Mouse (Mus musculus): ENCODE data around the gene Bcl11b. TPM values are rescaled to one million over a fixed set of nuclear protein-coding genes. Genes with fewer than 3 reads are reported as not detected.

Gene Bcl11b
- polyA plus RNA-seq, 1 experiment from 2014 or later: 38.4 TPM

GRCm38 (mm10) chr12:107964396-107965085 lies 38.9 kb downstream of the Bcl11b start:
- Histone ChIP-seq H3K36me3 (ENCODE audit: control insufficient read depth, insufficient read depth, low read length) (no peaks in the 10 kb centered on the region), H3K9ac (replicated peaks; ENCODE audit: low read length) (no peak overlapping the region), H3K9me3 (ENCODE audit: control insufficient read depth, low read length) (no peaks in the 10 kb centered on the region), H3K4me1 (ENCODE audit: control insufficient read depth, insufficient read depth, low read length) (peaks cover 47% of the 10 kb centered on the region), H3K27me3 (ENCODE audit: control insufficient read depth, insufficient read depth, low read length) (no peaks in the 10 kb centered on the region), H3K4me3 (replicated peaks; ENCODE audit: low read depth, low read length) (no peak overlapping the region), H3K4me2 (ENCODE audit: low read length) (no peak overlapping the region), H3K27ac (replicated peaks; ENCODE audit: low read depth, low read length) (no peak overlapping the region)
- no peak for DNase-seq
- ATAC-seq (ENCODE audit: low FRiP score, low TSS enrichment): no peak
- 84% methylated on average over 14 of the region's 14 CpGs for WGBS

- Histone ChIP-seq H3K36me3 (ENCODE audit: control insufficient read depth, insufficient read depth, low read length) (no peaks in the 10 kb centered on the region), H3K9me3 (ENCODE audit: control insufficient read depth, low read length) (no peaks in the 10 kb centered on the region), H3K9ac (replicated peaks; ENCODE audit: low read length) (no peak overlapping the region), H3K27me3 (ENCODE audit: control insufficient read depth, insufficient read depth, low read length) (no peaks in the 10 kb centered on the region), H3K4me2 (ENCODE audit: low read length) (no peak overlapping the region), H3K4me1 (ENCODE audit: control insufficient read depth, insufficient read depth, low read length) (peaks cover 41% of the 10 kb centered on the region), H3K4me3 (replicated peaks; ENCODE audit: low read depth, low read length) (no peak overlapping the region), H3K27ac (replicated peaks; ENCODE audit: low read depth, low read length) (peak overlapping the region; percentile 55; the same call in 1 of the 2 replicates)
- WGBS: 60% methylated on average over 7 of the region's 7 CpGs
- DNase-seq (no peak), ATAC-seq (ENCODE audit: low FRiP score, low TSS enrichment) (no peak)
Measured at GRCm38 (mm10) chr12:107962852-107963251, 40.5 kb downstream of the Bcl11b start.

- Histone ChIP-seq H3K4me3 (replicated peaks; ENCODE audit: low read depth, low read length) (no peak overlapping the region), H3K27me3 (ENCODE audit: control insufficient read depth, insufficient read depth, low read length) (no peaks in the 10 kb centered on the region), H3K9me3 (ENCODE audit: control insufficient read depth, low read length) (no peaks in the 10 kb centered on the region), H3K4me1 (ENCODE audit: control insufficient read depth, insufficient read depth, low read length) (peaks cover 37% of the 10 kb centered on the region), H3K4me2 (ENCODE audit: low read length) (no peak overlapping the region), H3K36me3 (ENCODE audit: control insufficient read depth, insufficient read depth, low read length) (no peaks in the 10 kb centered on the region), H3K27ac (replicated peaks; ENCODE audit: low read depth, low read length) (0 out of 2 replicates have a peak overlapping the region, but pooled peaks have one; percentile 9), H3K9ac (replicated peaks; ENCODE audit: low read length) (no peak overlapping the region)
- WGBS: 71% methylated on average over 15 of the region's 15 CpGs
- no peak for DNase-seq
- no peak for ATAC-seq (ENCODE audit: low FRiP score, low TSS enrichment)
Measured at GRCm38 (mm10) chr12:107961843-107962242, 41.6 kb downstream of the Bcl11b start.

GRCm38 (mm10) chr12:107960789-107961491 lies 42.5 kb downstream of the Bcl11b start:
- DNase-seq (no peak), ATAC-seq (ENCODE audit: low FRiP score, low TSS enrichment) (no peak)
- Histone ChIP-seq H3K9me3 (ENCODE audit: control insufficient read depth, low read length) (no peaks in the 10 kb centered on the region), H3K9ac (replicated peaks; ENCODE audit: low read length) (0 out of 2 replicates have a peak overlapping the region, but pooled peaks have one; percentile 27), H3K4me3 (replicated peaks; ENCODE audit: low read depth, low read length) (no peak overlapping the region), H3K4me1 (ENCODE audit: control insufficient read depth, insufficient read depth, low read length) (peaks cover 37% of the 10 kb centered on the region), H3K4me2 (ENCODE audit: low read length) (no peak overlapping the region), H3K27ac (replicated peaks; ENCODE audit: low read depth, low read length) (peak overlapping the region; percentile 41; the same call in 1 of the 2 replicates), H3K36me3 (ENCODE audit: control insufficient read depth, insufficient read depth, low read length) (no peaks in the 10 kb centered on the region), H3K27me3 (ENCODE audit: control insufficient read depth, insufficient read depth, low read length) (no peaks in the 10 kb centered on the region)
- WGBS: 48% methylated on average over 12 of the region's 12 CpGs

GRCm38 (mm10) chr12:107960365-107960764 lies 43.0 kb downstream of the Bcl11b start:
- DNase-seq (no peak), ATAC-seq (ENCODE audit: low FRiP score, low TSS enrichment) (no peak)
- peak overlapping the region; percentile 42 for H3K27ac ChIP-seq (replicated peaks; ENCODE audit: low read depth, low read length)
- H3K4me3 ChIP-seq (replicated peaks; ENCODE audit: low read depth, low read length): no peak overlapping the region
- H3K9ac ChIP-seq (replicated peaks; ENCODE audit: low read length): 0 out of 2 replicates have a peak overlapping the region, but pooled peaks have one; percentile 27
- no peaks in the 10 kb centered on the region for H3K36me3 ChIP-seq (ENCODE audit: control insufficient read depth, insufficient read depth, low read length)
- H3K27me3 ChIP-seq (ENCODE audit: control insufficient read depth, insufficient read depth, low read length): no peaks in the 10 kb centered on the region
- 55% methylated on average over 14 of the region's 14 CpGs for WGBS
- no peaks in the 10 kb centered on the region for H3K9me3 ChIP-seq (ENCODE audit: control insufficient read depth, low read length)
- H3K4me2 ChIP-seq (ENCODE audit: low read length): no peak overlapping the region
- peaks cover 37% of the 10 kb centered on the region for H3K4me1 ChIP-seq (ENCODE audit: control insufficient read depth, insufficient read depth, low read length)

- H3K4me1 ChIP-seq (ENCODE audit: control insufficient read depth, insufficient read depth, low read length): peaks cover 38% of the 10 kb centered on the region
- H3K9ac ChIP-seq (replicated peaks; ENCODE audit: low read length): no peak overlapping the region
- DNase-seq (peak; percentile 60), ATAC-seq (ENCODE audit: low FRiP score, low TSS enrichment) (no peak)
- no peaks in the 10 kb centered on the region for H3K36me3 ChIP-seq (ENCODE audit: control insufficient read depth, insufficient read depth, low read length)
- no peak overlapping the region for H3K4me3 ChIP-seq (replicated peaks; ENCODE audit: low read depth, low read length)
- H3K4me2 ChIP-seq (ENCODE audit: low read length): no peak overlapping the region
- WGBS: 39% methylated on average over 8 of the region's 8 CpGs
- no peaks in the 10 kb centered on the region for H3K27me3 ChIP-seq (ENCODE audit: control insufficient read depth, insufficient read depth, low read length)
- no peaks in the 10 kb centered on the region for H3K9me3 ChIP-seq (ENCODE audit: control insufficient read depth, low read length)
- H3K27ac ChIP-seq (replicated peaks; ENCODE audit: low read depth, low read length): no peak overlapping the region
Measured at GRCm38 (mm10) chr12:107959872-107960271, 43.5 kb downstream of the Bcl11b start.

- no peak for ATAC-seq (ENCODE audit: low FRiP score, low TSS enrichment)
- Histone ChIP-seq H3K9ac (replicated peaks; ENCODE audit: low read length) (no peak overlapping the region), H3K36me3 (ENCODE audit: control insufficient read depth, insufficient read depth, low read length) (no peaks in the 10 kb centered on the region), H3K27ac (replicated peaks; ENCODE audit: low read depth, low read length) (peak overlapping the region; percentile 58; the same call in 1 of the 2 replicates), H3K4me2 (ENCODE audit: low read length) (peak overlapping the region; percentile 45), H3K4me3 (replicated peaks; ENCODE audit: low read depth, low read length) (no peak overlapping the region), H3K9me3 (ENCODE audit: control insufficient read depth, low read length) (no peaks in the 10 kb centered on the region), H3K4me1 (ENCODE audit: control insufficient read depth, insufficient read depth, low read length) (peaks cover 24% of the 10 kb centered on the region), H3K27me3 (ENCODE audit: control insufficient read depth, insufficient read depth, low read length) (no peaks in the 10 kb centered on the region)
- WGBS: 90% methylated on average over 16 of the region's 16 CpGs
- no peak for DNase-seq
Measured at GRCm38 (mm10) chr12:107953044-107953684, 50.2 kb downstream of the Bcl11b start.

- Histone ChIP-seq H3K9me3 (ENCODE audit: control insufficient read depth, low read length) (no peaks in the 10 kb centered on the region), H3K27me3 (ENCODE audit: control insufficient read depth, insufficient read depth, low read length) (no peaks in the 10 kb centered on the region), H3K4me3 (replicated peaks; ENCODE audit: low read depth, low read length) (peak overlapping the region; percentile 17; the same call in 1 of the 2 replicates), H3K36me3 (ENCODE audit: control insufficient read depth, insufficient read depth, low read length) (no peaks in the 10 kb centered on the region), H3K4me1 (ENCODE audit: control insufficient read depth, insufficient read depth, low read length) (peaks cover 24% of the 10 kb centered on the region), H3K9ac (replicated peaks; ENCODE audit: low read length) (no peak overlapping the region), H3K27ac (replicated peaks; ENCODE audit: low read depth, low read length) (peak overlapping the region; percentile 58), H3K4me2 (ENCODE audit: low read length) (peak overlapping the region; percentile 45)
- no peak for ATAC-seq (ENCODE audit: low FRiP score, low TSS enrichment)
- 40% methylated on average over 20 of the region's 20 CpGs for WGBS
- DNase-seq: peak; percentile 80
Measured at GRCm38 (mm10) chr12:107952318-107952724, 51.1 kb downstream of the Bcl11b start.

Measured in midbrain, embryonic 14.5 days (tissue).